Mouse (Mus musculus) v-Abl transformed pro-B cells (cell line): ENCODE results near the gene Agtpbp1.
"Not testable (repeated sequence)": the region's sequence is repeated elsewhere in the genome, so short reads cannot be mapped to it uniquely, and the experiment has no call there.

Experiments used
- in situ Hi-C, 2 experiments: fragments of 400-800 bp; cut with MboI; formaldehyde crosslinking; loops; one replicate each; pipeline ENCODE4 v1.15.1; 2025; ENCODE audit not compliant: unreplicated experiment in 2 of 2

Gene Agtpbp1

GRCm38 (mm10) chr13:59490726-59491125 is 94.3 kb downstream of the Agtpbp1 start:
- in situ Hi-C loops = no loop called here

- in situ Hi-C loops = loop anchor here (5.0 kb wide), 2 partner anchors 52 to 852 kb away; no protein-coding TSS in a partner anchor
Measured at GRCm38 (mm10) chr13:59489143-59489542, 95.9 kb downstream of the Agtpbp1 start.

- in situ Hi-C loops = loop anchor here (5.0 kb wide), 2 partner anchors 50 to 850 kb away; no protein-coding TSS in a partner anchor
Measured at GRCm38 (mm10) chr13:59487287-59487686, 97.7 kb downstream of the Agtpbp1 start.

- in situ Hi-C loops = loop anchor here (5.0 kb wide), 2 partner anchors 49 to 849 kb away; no protein-coding TSS in a partner anchor
Measured at GRCm38 (mm10) chr13:59486243-59486642, 98.8 kb downstream of the Agtpbp1 start.

GRCm38 (mm10) chr13:59485456-59485855 is 99.6 kb downstream of the Agtpbp1 start:
- in situ Hi-C loops = loop anchor here (5.0 kb wide), 2 partner anchors 48 to 848 kb away; no protein-coding TSS in a partner anchor

GRCm38 (mm10) chr13:59481484-59481855 is 103.6 kb downstream of the Agtpbp1 start:
- in situ Hi-C loops = no loop called here

GRCm38 (mm10) chr13:59480599-59481483 is 104.2 kb downstream of the Agtpbp1 start:
- in situ Hi-C loops = no loop called here

GRCm38 (mm10) chr13:59477928-59478327 is 107.1 kb downstream of the Agtpbp1 start:
- in situ Hi-C loops = not testable (repeated sequence)

GRCm38 (mm10) chr13:59477451-59477850 is 107.6 kb downstream of the Agtpbp1 start:
- in situ Hi-C loops = no loop called here

GRCm38 (mm10) chr13:59474973-59475372 is 110.1 kb downstream of the Agtpbp1 start:
- in situ Hi-C loops = no loop called here

- in situ Hi-C loops = no loop called here
Measured at GRCm38 (mm10) chr13:59473341-59473740, 111.7 kb downstream of the Agtpbp1 start.

GRCm38 (mm10) chr13:59472222-59472621 is 112.8 kb downstream of the Agtpbp1 start:
- in situ Hi-C loops = no loop called here

- in situ Hi-C loops = no loop called here
Measured at GRCm38 (mm10) chr13:59469701-59470100, 115.3 kb downstream of the Agtpbp1 start.

- in situ Hi-C loops = no loop called here
Measured at GRCm38 (mm10) chr13:59468181-59468802, 116.7 kb downstream of the Agtpbp1 start.

- in situ Hi-C loops = no loop called here
Measured at GRCm38 (mm10) chr13:59467591-59467990, 117.4 kb downstream of the Agtpbp1 start.

GRCm38 (mm10) chr13:59460958-59461357 is 124.1 kb downstream of the Agtpbp1 start:
- in situ Hi-C loops = no loop called here

GRCm38 (mm10) chr13:59456203-59456602 is 128.8 kb downstream of the Agtpbp1 start:
- in situ Hi-C loops = no loop called here

GRCm38 (mm10) chr13:59454001-59454785 is 130.8 kb downstream of the Agtpbp1 start:
- in situ Hi-C loops = no loop called here

GRCm38 (mm10) chr13:59453582-59453981 is 131.4 kb downstream of the Agtpbp1 start:
- in situ Hi-C loops = no loop called here

GRCm38 (mm10) chr13:59453045-59453444 is 132.0 kb downstream of the Agtpbp1 start:
- in situ Hi-C loops = no loop called here

GRCm38 (mm10) chr13:59450840-59451239 is 134.2 kb downstream of the Agtpbp1 start:
- in situ Hi-C loops = no loop called here
